Mouse (Mus musculus): ENCODE measurements around the gene Olfr1386. TPM values are rescaled to one million over a fixed set of nuclear protein-coding genes. Genes with fewer than 3 reads are reported as not detected.

The Olfr1386 gene
- polyA plus RNA-seq, 1 experiment from 2014 or later: not detected

DNA sequence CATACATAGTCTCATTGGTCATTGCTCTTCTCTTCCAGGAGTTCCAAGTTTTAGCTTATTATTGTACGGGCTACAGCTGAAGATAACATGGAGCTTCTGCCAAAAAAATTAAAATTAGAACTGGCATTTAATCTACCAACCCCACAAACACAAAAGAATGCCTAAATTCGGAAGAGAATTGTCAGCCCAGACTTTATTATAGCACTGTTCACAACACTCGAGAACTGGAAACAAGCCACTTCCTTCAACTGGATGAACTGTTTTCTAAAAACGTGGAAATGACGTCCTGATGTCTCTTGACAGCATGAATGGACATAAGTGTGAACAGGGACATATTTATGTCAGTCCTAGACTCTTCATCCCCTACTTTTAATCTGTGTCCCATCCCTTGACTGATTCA is 53.2 kb downstream of the Olfr1386 start:
- H3K27me3 ChIP-seq (ENCODE audit: control insufficient read depth, insufficient read depth, low read length): no peaks in the 10 kb centered on the region
- ATAC-seq (replicated peaks; ENCODE audit: insufficient number of reproducible peaks, low FRiP score, low TSS enrichment, low read depth): no peak
- H3K4me2 ChIP-seq (ENCODE audit: low read depth, low read length): no peak overlapping the region
- H3K9ac ChIP-seq (replicated peaks; ENCODE audit: low read length): no peak overlapping the region
- no peak overlapping the region for H3K4me3 ChIP-seq (ENCODE audit: low read depth, low read length)
- no peak overlapping the region for H3K27ac ChIP-seq (replicated peaks; ENCODE audit: low read depth, low read length)
- no peaks in the 10 kb centered on the region for H3K9me3 ChIP-seq (replicated peaks; ENCODE audit: control insufficient read depth, low read length)
- no peak for DNase-seq (ENCODE audit: low spot score)
- H3K36me3 ChIP-seq (replicated peaks; ENCODE audit: control insufficient read depth, insufficient read depth, low read depth, low read length): no peaks in the 10 kb centered on the region
- 71% methylated on average over 5 of the region's 5 CpGs for WGBS
- H3K4me1 ChIP-seq (ENCODE audit: control insufficient read depth, insufficient read depth, low read length): no peaks in the 10 kb centered on the region

DNA sequence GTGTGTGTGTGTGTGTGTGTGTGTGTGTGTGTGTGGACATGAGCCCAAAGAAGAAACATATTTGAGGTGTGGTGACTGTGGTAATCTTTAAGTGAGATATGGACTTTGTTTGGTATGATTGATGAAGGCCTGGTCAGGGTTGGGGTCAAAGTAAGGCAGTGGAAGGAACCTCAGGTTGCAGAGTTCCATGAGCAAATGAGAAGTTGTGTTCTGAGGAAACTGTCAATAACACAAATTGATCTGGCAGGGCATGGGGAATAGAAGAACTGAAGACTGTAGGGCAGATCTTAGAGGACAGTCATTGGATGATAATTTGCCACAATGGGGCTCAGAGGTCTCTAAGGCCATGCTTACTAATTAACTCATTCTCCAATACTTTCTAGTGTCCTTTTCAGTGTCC is 54.5 kb downstream of the Olfr1386 start, which contains the start of gene Olfr1383:
Gene Olfr1383 (plus strand): TSS at position 301 of the 400 bp plus-strand sequence.
- Histone ChIP-seq H3K36me3 (replicated peaks; ENCODE audit: control insufficient read depth, insufficient read depth, low read depth, low read length) (no peaks in the 10 kb centered on the region), H3K4me3 (ENCODE audit: low read depth, low read length) (no peak within 1 kb of the TSS), H3K27ac (replicated peaks; ENCODE audit: low read depth, low read length) (no peak within 1 kb of the TSS), H3K9ac (replicated peaks; ENCODE audit: low read length) (no peak within 1 kb of the TSS), H3K27me3 (ENCODE audit: control insufficient read depth, insufficient read depth, low read length) (no peaks in the 10 kb centered on the region), H3K9me3 (replicated peaks; ENCODE audit: control insufficient read depth, low read length) (no peaks in the 10 kb centered on the region), H3K4me1 (ENCODE audit: control insufficient read depth, insufficient read depth, low read length) (no peaks in the 10 kb centered on the region), H3K4me2 (ENCODE audit: low read depth, low read length) (no peak within 1 kb of the TSS)
- DNase-seq (ENCODE audit: low spot score) (no peak), ATAC-seq (replicated peaks; ENCODE audit: insufficient number of reproducible peaks, low FRiP score, low TSS enrichment, low read depth) (no peak)

Other genes with a start within 250 kb of the Olfr1386 start
- gene Mgat1, start 220.9 kb upstream of the Olfr1386 start, polyA plus RNA-seq (2014; fragmentation: Nextera tagmentation; extraction: Ambion mirVana): 26.4 and 32.8 TPM in 2 replicates
- 0.17 TPM in 1 of 2 replicates, not detected in the other for gene Olfr1393, start 186.7 kb upstream of the Olfr1386 start, polyA plus RNA-seq (2014; fragmentation: Nextera tagmentation; extraction: Ambion mirVana)
- not detected in 2 replicates for gene Olfr1392, start 179.8 kb upstream of the Olfr1386 start, polyA plus RNA-seq (2014; fragmentation: Nextera tagmentation; extraction: Ambion mirVana)
- not detected in 2 replicates for gene Olfr10, start 160.3 kb upstream of the Olfr1386 start, polyA plus RNA-seq (2014; fragmentation: Nextera tagmentation; extraction: Ambion mirVana)
- not detected in 2 replicates for gene Olfr1391, start 142.3 kb upstream of the Olfr1386 start, polyA plus RNA-seq (2014; fragmentation: Nextera tagmentation; extraction: Ambion mirVana)
- not detected in 2 replicates for gene Olfr1390, start 129.9 kb upstream of the Olfr1386 start, polyA plus RNA-seq (2014; fragmentation: Nextera tagmentation; extraction: Ambion mirVana)
- gene Olfr1389, start 42.0 kb upstream of the Olfr1386 start, polyA plus RNA-seq (2014; fragmentation: Nextera tagmentation; extraction: Ambion mirVana): not detected in 2 replicates
- gene Olfr1388, start 28.4 kb upstream of the Olfr1386 start, polyA plus RNA-seq (2014; fragmentation: Nextera tagmentation; extraction: Ambion mirVana): 0.22 and 0.38 TPM in 2 replicates
- not detected in 2 replicates for gene Olfr1387, start 9.7 kb upstream of the Olfr1386 start, polyA plus RNA-seq (2014; fragmentation: Nextera tagmentation; extraction: Ambion mirVana)
- gene Olfr1385, start 24.0 kb downstream of the Olfr1386 start, polyA plus RNA-seq (2014; fragmentation: Nextera tagmentation; extraction: Ambion mirVana): not detected in 2 replicates
- not detected in 2 replicates for gene Olfr1384, start 41.7 kb downstream of the Olfr1386 start, polyA plus RNA-seq (2014; fragmentation: Nextera tagmentation; extraction: Ambion mirVana)
- gene Olfr1383, start 54.6 kb downstream of the Olfr1386 start, polyA plus RNA-seq (2014; fragmentation: Nextera tagmentation; extraction: Ambion mirVana): not detected in 2 replicates
- gene Olfr1382, start 63.2 kb downstream of the Olfr1386 start, polyA plus RNA-seq (2014; fragmentation: Nextera tagmentation; extraction: Ambion mirVana): not detected in 2 replicates
- gene Olfr1381, start 78.4 kb downstream of the Olfr1386 start, polyA plus RNA-seq (2014; fragmentation: Nextera tagmentation; extraction: Ambion mirVana): not detected in 2 replicates
- not detected in 2 replicates for gene Olfr1380, start 91.8 kb downstream of the Olfr1386 start, polyA plus RNA-seq (2014; fragmentation: Nextera tagmentation; extraction: Ambion mirVana)
- 3.6 and 4.2 TPM in 2 replicates for gene Flt4, start 144.2 kb downstream of the Olfr1386 start, polyA plus RNA-seq (2014; fragmentation: Nextera tagmentation; extraction: Ambion mirVana)
- not detected in 2 replicates for gene Scgb3a1, start 198.6 kb downstream of the Olfr1386 start, polyA plus RNA-seq (2014; fragmentation: Nextera tagmentation; extraction: Ambion mirVana)
- 49.9 and 56.5 TPM in 2 replicates for gene Cnot6, start 247.7 kb downstream of the Olfr1386 start, polyA plus RNA-seq (2014; fragmentation: Nextera tagmentation; extraction: Ambion mirVana)